Mouse (Mus musculus): Measurements from ENCODE around the gene Fam131b. TPM values are rescaled to one million over a fixed set of nuclear protein-coding genes. Genes with fewer than 3 reads are reported as not detected.

The Fam131b gene
- polyA plus RNA-seq, 1 experiment from 2014 or later = not detected

- no peak for TF ChIP-seq CTCF (IDR thresholded peaks at IDR 0.05; ENCODE audit: low read depth)
- DNase-seq (ENCODE audit: low spot score) = no peak
- peak overlapping the region; percentile 80 for H3K4me3 ChIP-seq (replicated peaks; ENCODE audit: low read depth, low read length)
- no peak for ATAC-seq (replicated peaks; ENCODE audit: low FRiP score, low read depth)
- H3K9me3 ChIP-seq (replicated peaks; ENCODE audit: low read length) = no peaks in the 10 kb centered on the region
- peak overlapping the region; percentile 91; the same call in 1 of the 2 replicates for H3K9ac ChIP-seq (ENCODE audit: low read depth, low read length)
- 62% methylated on average over 7 of the region's 7 CpGs for WGBS
- H3K4me2 ChIP-seq (ENCODE audit: low read length) = peak overlapping the region; percentile 85
- H3K4me1 ChIP-seq (replicated peaks; ENCODE audit: insufficient read depth, low read length) = peaks cover 38% of the 10 kb centered on the region
- peaks cover 18% of the 10 kb centered on the region for H3K36me3 ChIP-seq (ENCODE audit: insufficient read depth, low read length)
- H3K27me3 ChIP-seq (ENCODE audit: insufficient read depth, low read length) = no peaks in the 10 kb centered on the region
- no peak overlapping the region; the same call in 1 of the 2 replicates for H3K27ac ChIP-seq
Measured at GRCm38 (mm10) chr6:42351776-42352485, 27.5 kb upstream of the Fam131b start.

- 38% methylated on average over 13 of the region's 13 CpGs for WGBS
- H3K4me1 ChIP-seq (replicated peaks; ENCODE audit: insufficient read depth, low read length) = peaks cover 38% of the 10 kb centered on the region
- no peak for TF ChIP-seq CTCF (IDR thresholded peaks at IDR 0.05; ENCODE audit: low read depth)
- peak overlapping the region; percentile 85 for H3K4me2 ChIP-seq (ENCODE audit: low read length)
- no peaks in the 10 kb centered on the region for H3K9me3 ChIP-seq (replicated peaks; ENCODE audit: low read length)
- H3K9ac ChIP-seq (ENCODE audit: low read depth, low read length) = peak overlapping the region; percentile 91
- DNase-seq (ENCODE audit: low spot score) (no peak), ATAC-seq (replicated peaks; ENCODE audit: low FRiP score, low read depth) (no peak)
- peaks cover 10% of the 10 kb centered on the region for H3K36me3 ChIP-seq (ENCODE audit: insufficient read depth, low read length)
- peak overlapping the region; percentile 98 for H3K27ac ChIP-seq
- H3K27me3 ChIP-seq (ENCODE audit: insufficient read depth, low read length) = no peaks in the 10 kb centered on the region
- peak overlapping the region; percentile 80 for H3K4me3 ChIP-seq (replicated peaks; ENCODE audit: low read depth, low read length)
Measured at GRCm38 (mm10) chr6:42350968-42351775, 26.7 kb upstream of the Fam131b start.

- Histone ChIP-seq H3K27ac (peak overlapping the region; percentile 98), H3K36me3 (ENCODE audit: insufficient read depth, low read length) (0 out of 2 replicates have a peak, but pooled peaks cover 4% of the 10 kb centered on the region), H3K9ac (ENCODE audit: low read depth, low read length) (peak overlapping the region; percentile 91), H3K4me1 (replicated peaks; ENCODE audit: insufficient read depth, low read length) (peaks cover 38% of the 10 kb centered on the region), H3K4me2 (ENCODE audit: low read length) (peak overlapping the region; percentile 85), H3K4me3 (replicated peaks; ENCODE audit: low read depth, low read length) (peak overlapping the region; percentile 80), H3K27me3 (ENCODE audit: insufficient read depth, low read length) (no peaks in the 10 kb centered on the region), H3K9me3 (replicated peaks; ENCODE audit: low read length) (no peaks in the 10 kb centered on the region)
- peak; percentile 30 for ATAC-seq (replicated peaks; ENCODE audit: low FRiP score, low read depth)
- DNase-seq (ENCODE audit: low spot score) = peak; percentile 80
- WGBS = under 1% methylated on average over 58 of the region's 72 CpGs
- TF ChIP-seq CTCF (IDR thresholded peaks at IDR 0.05; ENCODE audit: low read depth) = no peak; the same call in 1 of the 2 replicates
Measured at GRCm38 (mm10) chr6:42350021-42350967, 25.9 kb upstream of the Fam131b start.

GRCm38 (mm10) chr6:42349426-42350020 lies 25.1 kb upstream of the Fam131b start, which contains the start of gene Zyx:
Gene Zyx (plus strand): TSS chr6:42349630.
- Histone ChIP-seq H3K27ac (peak within 1 kb of the TSS; percentile 98), H3K36me3 (ENCODE audit: insufficient read depth, low read length) (0 out of 2 replicates have a peak, but pooled peaks cover 4% of the 10 kb centered on the region), H3K9me3 (replicated peaks; ENCODE audit: low read length) (no peaks in the 10 kb centered on the region), H3K4me2 (ENCODE audit: low read length) (peak within 1 kb of the TSS; percentile 85), H3K4me3 (replicated peaks; ENCODE audit: low read depth, low read length) (peak within 1 kb of the TSS; percentile 80), H3K9ac (ENCODE audit: low read depth, low read length) (peak within 1 kb of the TSS; percentile 91), H3K4me1 (replicated peaks; ENCODE audit: insufficient read depth, low read length) (peaks cover 36% of the 10 kb centered on the region), H3K27me3 (ENCODE audit: insufficient read depth, low read length) (no peaks in the 10 kb centered on the region)
- peak; percentile 49 for TF ChIP-seq CTCF (IDR thresholded peaks at IDR 0.05; ENCODE audit: low read depth)
- peak; percentile 97 for DNase-seq (ENCODE audit: low spot score)
- 0% methylated on average over 28 of the region's 36 CpGs for WGBS
- ATAC-seq (replicated peaks; ENCODE audit: low FRiP score, low read depth) = peak; percentile 95

- Histone ChIP-seq H3K4me1 (replicated peaks; ENCODE audit: insufficient read depth, low read length) (peaks cover 31% of the 10 kb centered on the region), H3K4me3 (replicated peaks; ENCODE audit: low read depth, low read length) (peak overlapping the region; percentile 80), H3K9me3 (replicated peaks; ENCODE audit: low read length) (no peaks in the 10 kb centered on the region), H3K4me2 (ENCODE audit: low read length) (peak overlapping the region; percentile 85), H3K36me3 (ENCODE audit: insufficient read depth, low read length) (0 out of 2 replicates have a peak, but pooled peaks cover 4% of the 10 kb centered on the region), H3K9ac (ENCODE audit: low read depth, low read length) (peak overlapping the region; percentile 91), H3K27ac (peak overlapping the region; percentile 98), H3K27me3 (ENCODE audit: insufficient read depth, low read length) (no peaks in the 10 kb centered on the region)
- TF ChIP-seq CTCF (IDR thresholded peaks at IDR 0.05; ENCODE audit: low read depth) = peak; percentile 61
- 2% methylated on average over 11 of the region's 11 CpGs for WGBS
- DNase-seq (ENCODE audit: low spot score) = peak; percentile 74
- 0 out of 2 replicates have a peak, but pooled peaks have one; percentile 1 for ATAC-seq (replicated peaks; ENCODE audit: low FRiP score, low read depth)
Measured at GRCm38 (mm10) chr6:42349006-42349425, 24.6 kb upstream of the Fam131b start.
